Mouse (Mus musculus): ENCODE results near the gene Phf6.

GRCm38 (mm10) chrX:52949713-52950112 is 37.6 kb downstream of the Phf6 start:
- no peak for TF ChIP-seq POLR2A (IDR thresholded peaks at IDR 0.05; ENCODE audit: borderline replicate concordance, insufficient read depth, low read length)
- no peak for TF ChIP-seq CTCF (IDR thresholded peaks at IDR 0.05; ENCODE audit: borderline replicate concordance, insufficient read depth, low read depth, low read length)
